Mouse (Mus musculus): ENCODE measurements at regions not wholly inside any gene's neighbourhood (a gene's known extent, or its start where the extent isn't known, plus 50 kb on each side); places are given as distances from the start of the nearest gene placed in this dataset.
"Not testable (repeated sequence)": the region's sequence is repeated elsewhere in the genome, so short reads cannot be mapped to it uniquely, and the experiment has no call there.

DNA sequence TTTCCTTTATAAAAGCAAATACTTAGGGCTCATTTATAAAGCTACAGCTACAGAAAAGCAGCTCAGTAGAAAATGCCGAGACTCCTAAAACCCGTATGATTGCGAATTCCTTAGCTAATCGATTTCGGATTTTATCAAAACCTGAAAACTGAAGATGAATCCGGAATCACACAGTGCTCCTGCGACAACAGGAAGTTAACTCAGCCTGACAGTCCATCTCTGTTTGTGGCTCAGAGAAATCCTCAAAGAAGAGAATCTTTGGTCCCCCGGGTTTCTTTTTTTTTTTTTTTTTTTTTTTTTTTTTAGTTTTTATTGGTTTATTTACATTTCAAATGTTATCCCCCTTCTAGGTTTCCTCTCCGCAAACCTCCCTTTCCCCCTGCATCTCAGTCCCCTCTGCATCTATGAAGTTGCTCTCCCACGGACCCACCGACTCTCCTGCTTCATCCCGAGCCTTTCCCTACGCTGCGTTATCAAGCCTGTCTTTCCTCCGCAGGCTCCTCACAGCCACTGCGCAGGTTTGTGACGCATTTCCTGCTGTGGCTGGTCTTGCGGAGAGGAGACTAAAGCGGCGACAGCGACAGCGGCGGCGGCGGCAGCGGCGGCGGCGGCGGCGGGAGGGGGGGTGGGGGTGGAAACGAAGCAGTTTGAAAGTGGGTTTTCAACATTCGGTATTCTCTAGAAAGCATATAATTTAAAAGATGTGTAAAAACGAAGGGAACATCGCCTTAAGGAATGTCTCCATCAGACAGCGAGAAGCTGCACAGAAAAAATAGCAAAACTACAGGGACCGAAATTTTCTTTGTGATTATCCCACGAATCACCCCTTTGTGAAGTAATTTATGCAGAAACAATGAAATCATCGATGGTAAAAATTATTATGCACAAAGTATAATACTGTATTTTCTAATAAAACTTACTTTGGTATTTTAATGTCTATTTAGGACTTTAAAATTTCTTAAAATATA lies 352.3 kb upstream of the Snrpn start:
- not testable (repeated sequence) for TF ChIP-seq CTCF (IDR thresholded peaks at IDR 0.05; ENCODE audit: insufficient read depth, low read length); POLR2A (IDR thresholded peaks at IDR 0.05; ENCODE audit: borderline replicate concordance, extremely low read depth, low read depth, low read length)
